Mouse (Mus musculus) heart, adult 10 weeks (tissue): ENCODE data around the gene Rfxank. TPM values are rescaled to one million over a fixed set of nuclear protein-coding genes. Genes with fewer than 3 reads are reported as not detected.

Experiments used
- polyA plus RNA-seq: library from polyadenylated mRNA; stranded (reverse); fragments of 350-450 nt; fragmentation: Illumina TruSeq; extraction: RNeasy Lipid Tissue Mini Kit (QIAGEN cat#74804); gene quantifications from one replicate; pipeline ENCODE4 v1.2.3, GENCODE M21; 2014; ENCODE audit warnings: low read depth, low replicate concordance

Rfxank gene
- polyA plus RNA-seq, result 25.8 TPM

DNA sequence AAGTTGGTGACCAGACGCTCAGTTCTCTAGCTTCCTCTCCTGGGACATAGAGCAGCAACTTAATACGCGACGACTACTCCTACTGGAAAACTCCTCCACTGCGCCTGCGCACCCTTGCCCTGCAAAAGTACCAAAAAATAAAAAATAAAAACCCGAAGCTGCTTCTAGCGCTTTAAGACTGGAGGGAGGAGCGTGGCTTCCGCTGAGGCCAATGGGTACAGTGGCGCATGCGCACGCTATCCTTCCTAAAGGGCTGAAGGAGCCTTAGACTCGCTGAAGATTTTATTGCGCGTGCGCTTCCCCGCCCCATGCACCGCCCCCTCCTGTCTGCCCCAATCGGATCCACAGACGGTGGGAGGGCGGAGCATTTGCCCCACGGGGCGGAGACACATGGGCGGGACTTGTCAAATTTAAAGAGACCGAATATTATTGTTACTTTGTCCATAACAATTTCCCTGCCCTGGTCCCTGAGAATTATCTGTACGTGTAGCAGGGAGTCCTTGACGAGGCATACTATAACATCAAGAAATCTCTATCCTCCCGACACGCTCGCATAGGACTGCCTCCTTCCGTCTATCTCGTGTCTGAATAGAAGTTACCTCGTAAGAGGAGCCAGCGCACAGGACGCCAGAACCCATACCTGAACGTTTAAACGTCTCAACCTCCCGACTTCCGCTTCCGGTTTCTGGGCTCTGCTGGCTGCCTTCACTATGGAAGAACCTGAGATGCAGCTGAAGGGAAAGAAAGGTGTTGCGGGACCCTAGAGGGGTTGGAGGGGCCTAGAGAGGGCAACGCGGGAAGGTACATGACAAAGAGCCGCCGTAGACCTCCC lies at the start of gene Rfxank, which contains the start of the genes Borcs8 and Mef2b:
Rfxank (minus strand) TSS at position 129 of the 832 bp plus-strand sequence.
Borcs8 (plus strand) TSS at position 474 of the 832 bp plus-strand sequence.
Mef2b (plus strand) TSS at position 686 of the 832 bp plus-strand sequence.

GRCm38 (mm10) chr8:70172043-70172681 lies 33.2 kb upstream of the Rfxank start, which contains the start of gene Tmem161a:
Gene Tmem161a (plus strand): TSS chr8:70172356.

DNA sequence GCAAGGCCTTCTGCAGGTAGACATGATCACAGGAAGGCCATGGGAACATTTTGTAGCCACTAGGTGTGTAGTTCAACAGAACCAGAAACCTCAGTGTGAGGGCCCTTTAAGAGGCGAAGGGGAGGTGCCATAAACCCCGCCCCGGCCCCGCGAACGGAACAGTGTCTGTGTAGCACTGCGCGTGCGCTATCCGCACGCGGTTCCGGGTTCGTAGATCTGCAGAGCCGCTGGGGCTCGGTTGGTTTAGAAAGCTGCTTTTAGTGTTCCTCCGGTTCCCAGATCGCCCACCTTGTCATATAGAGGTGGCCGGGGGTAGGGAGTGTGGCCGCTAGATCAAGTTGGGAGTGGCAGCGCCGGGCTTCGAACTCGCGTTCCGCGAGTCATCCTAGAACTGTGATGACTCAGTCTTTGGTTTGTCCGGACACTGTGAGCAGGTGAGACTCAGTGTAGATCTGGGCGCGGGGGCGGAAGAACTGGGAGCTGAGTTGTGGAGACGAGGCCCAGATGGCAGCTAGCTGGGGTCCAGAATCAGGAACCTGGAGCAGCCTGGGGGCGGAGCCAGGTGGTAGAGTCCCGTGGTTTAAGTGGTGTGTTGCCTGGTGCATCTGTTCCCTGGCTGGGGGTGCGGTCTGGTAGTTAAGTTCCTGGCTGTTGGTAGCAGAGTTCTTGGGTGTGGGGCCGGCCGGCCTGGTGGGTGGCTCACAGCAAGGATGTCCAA lies 7.6 kb downstream of the Rfxank start, which contains the start of gene Nr2c2ap:
Nr2c2ap (plus strand) TSS at position 168 of the 718 bp plus-strand sequence.

DNA sequence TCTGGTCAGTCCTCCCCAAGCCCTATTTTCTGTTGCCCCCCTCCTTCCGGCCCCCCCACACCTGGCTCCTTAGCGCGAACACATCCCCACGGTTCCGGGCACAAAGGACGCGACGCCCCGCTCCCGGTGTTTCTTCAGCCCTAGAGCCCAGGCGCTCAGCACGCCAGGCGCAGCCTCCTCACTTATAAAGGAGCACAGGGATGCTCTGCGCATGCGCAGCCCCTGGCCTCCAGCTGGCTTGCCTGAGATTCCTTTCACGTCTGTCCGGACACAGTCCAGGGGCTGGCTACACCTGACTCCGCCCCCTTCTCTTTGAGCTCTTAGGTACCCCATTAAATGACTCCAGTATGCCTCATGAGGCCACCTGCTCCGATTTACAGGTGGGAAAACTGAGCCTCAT lies 18.3 kb downstream of the Rfxank start, which contains the start of gene Ncan:
Ncan (minus strand) TSS at position 207 of the 400 bp plus-strand sequence.

DNA sequence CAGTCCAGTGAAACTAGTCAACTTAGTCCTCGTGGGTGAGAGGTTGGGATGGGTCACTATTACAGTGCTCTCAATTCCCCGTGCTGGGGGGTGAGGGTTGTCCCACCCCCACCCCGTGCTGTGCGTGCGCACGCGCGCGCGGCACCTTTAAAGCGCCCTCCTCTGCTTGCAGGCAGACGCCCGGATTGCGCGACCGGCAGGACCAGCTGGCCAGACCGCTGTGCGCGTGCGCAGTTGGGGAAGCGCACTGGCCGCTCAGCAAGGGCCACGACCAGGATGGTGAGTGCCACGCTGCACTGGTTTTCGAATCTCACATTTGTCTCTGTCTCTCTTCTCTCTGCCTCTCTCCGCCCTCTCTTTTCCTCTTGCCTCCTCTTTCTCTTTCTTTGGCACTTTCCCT lies 55.7 kb downstream of the Rfxank start, which contains the start of gene Hapln4:
Hapln4 (plus strand) TSS at position 173 of the 400 bp plus-strand sequence.

Other genes with a start within 250 kb of the Rfxank start
- gene Tssk6, start 237.0 kb downstream of the Rfxank start, polyA plus RNA-seq, result not detected
- 607 TPM for gene Ndufa13, start 236.6 kb downstream of the Rfxank start, polyA plus RNA-seq
- 10.9 TPM for gene Yjefn3, start 236.4 kb downstream of the Rfxank start, polyA plus RNA-seq
- gene Gatad2a, start 142.8 kb downstream of the Rfxank start, polyA plus RNA-seq, result 18.1 TPM
- 24.1 TPM for gene Mau2, start 96.4 kb downstream of the Rfxank start, polyA plus RNA-seq
- gene Sugp1, start 96.3 kb downstream of the Rfxank start, polyA plus RNA-seq, result 22.7 TPM
- gene Tm6sf2, start 66.2 kb downstream of the Rfxank start, polyA plus RNA-seq, result 1.7 TPM
- gene Hapln4, start 55.7 kb downstream of the Rfxank start, polyA plus RNA-seq, result not detected
- gene Ncan, start 18.3 kb downstream of the Rfxank start, polyA plus RNA-seq, result not detected
- gene Nr2c2ap, start 7.8 kb downstream of the Rfxank start, polyA plus RNA-seq, result 9.2 TPM
- 32.6 TPM for gene Borcs8, start 345 bp upstream of the Rfxank start, polyA plus RNA-seq
- not detected for gene Mef2b, start 557 bp upstream of the Rfxank start, polyA plus RNA-seq
- gene Tmem161a, start 33.2 kb upstream of the Rfxank start, polyA plus RNA-seq, result 82.1 TPM
- 59.6 TPM for gene Slc25a42, start 73.2 kb upstream of the Rfxank start, polyA plus RNA-seq
- 26.3 TPM for gene Sugp2, start 95.1 kb upstream of the Rfxank start, polyA plus RNA-seq
- 8.0 TPM for gene Armc6, start 95.3 kb upstream of the Rfxank start, polyA plus RNA-seq
- 7.0 TPM for gene Homer3, start 143.7 kb upstream of the Rfxank start, polyA plus RNA-seq
- gene Ddx49, start 163.3 kb upstream of the Rfxank start, polyA plus RNA-seq, result 22.8 TPM
- gene Cope, start 163.4 kb upstream of the Rfxank start, polyA plus RNA-seq, result 126 TPM
- 0.68 TPM for gene Cers1, start 176.6 kb upstream of the Rfxank start, polyA plus RNA-seq
- not detected for gene Gdf1, start 190.7 kb upstream of the Rfxank start, polyA plus RNA-seq
- 27.5 TPM for gene Upf1, start 214.1 kb upstream of the Rfxank start, polyA plus RNA-seq
- 11.6 TPM for gene Comp, start 234.4 kb upstream of the Rfxank start, polyA plus RNA-seq